9 mouse cellular contexts compared by ENCODE assay signal in genomic region chr6:88321879-88322278, GRCm38 (mm10).
DNase-seq lines count a peak whose midpoint lies in the region; ATAC-seq lines count a peak whose summit lies in the region.
"Had no signal": no experiment of that assay in that cellular context is flagged by ENCODE, and none has a peak within 500 bp of the region (broad histone marks: within the 10 kb centered on the region; RNA-seq: fewer than 3 reads in every experiment).

No protein-coding gene starts in this region.

- peak; percentile 32 to 46 for DNase-seq in heart, postnatal 10 days
- no peak for DNase-seq in heart, adult 9 months (ENCODE audit: low spot score in 2 of 2)
- DNase-seq in NIH3T3 (ENCODE audit: low read depth), result peak; percentile 80
- no peak for DNase-seq in intestine, embryonic 14.5 days (ENCODE audit: low spot score)
- peak; percentile 89 to 93 for DNase-seq in lung, adult 18-20 months
- no peak for DNase-seq in cerebellum, postnatal 25 days
- DNase-seq in right cerebral cortex, postnatal 36 days (ENCODE audit: low spot score in 2 of 2), result no peak

- H3K27me3 ChIP-seq in intestine, embryonic 14.5 days (replicated peaks; ENCODE audit: control insufficient read depth, insufficient read depth, low read length), result no peaks in the 10 kb centered on the region
- H3K27me3 ChIP-seq: hindbrain, embryonic 15.5 days had no signal

- no peak overlapping the region for H3K4me2 ChIP-seq in intestine, embryonic 14.5 days (ENCODE audit: low read length)
- H3K4me2 ChIP-seq: hindbrain, embryonic 15.5 days had no signal

- H3K4me1 ChIP-seq in intestine, embryonic 14.5 days (replicated peaks; ENCODE audit: control insufficient read depth, insufficient read depth, low read length), result no peaks in the 10 kb centered on the region
- H3K4me1 ChIP-seq: hindbrain, embryonic 15.5 days had no signal

- no peaks in the 10 kb centered on the region for H3K9me3 ChIP-seq in intestine, embryonic 14.5 days (ENCODE audit: control insufficient read depth, low read length)
- H3K9me3 ChIP-seq: hindbrain, embryonic 15.5 days had no signal

- H3K36me3 ChIP-seq in intestine, embryonic 14.5 days (ENCODE audit: control insufficient read depth, insufficient read depth, low read length), result no peaks in the 10 kb centered on the region
- H3K36me3 ChIP-seq: hindbrain, embryonic 15.5 days had no signal

- no peak overlapping the region for H3K4me3 ChIP-seq in intestine, embryonic 14.5 days (ENCODE audit: low read depth, low read length)
- H3K4me3 ChIP-seq: hindbrain, embryonic 15.5 days had no signal

- peak; percentile 81 for ATAC-seq in intestine, embryonic 14.5 days (replicated peaks; ENCODE audit: low FRiP score, low TSS enrichment, low read depth)
- no peak for ATAC-seq in inflammation-experienced regulatory T-cells, adult 6 months

- no peak overlapping the region for H3K9ac ChIP-seq in intestine, embryonic 14.5 days (ENCODE audit: low read length)
- H3K9ac ChIP-seq: hindbrain, embryonic 15.5 days had no signal

- H3K27ac ChIP-seq in intestine, embryonic 14.5 days (ENCODE audit: low read depth), result no peak overlapping the region
- H3K27ac ChIP-seq: hindbrain, embryonic 15.5 days had no signal

- WGBS in intestine, embryonic 14.5 days, result 22% methylated on average over 7 of the region's 7 CpGs

- intact Hi-C loops in heart, postnatal 10 days (cut with DNase I), result loop anchor here (5.0 kb wide), 2 partner anchors 130 to 200 kb away; partner anchors contain the start of gene Gata2

Comparison
In these comparisons a context has a peak if more than half of its experiments do, and no peak if none do; other contexts are left out.
1. DNase-seq: peak in heart, postnatal 10 days (2 of 2), NIH3T3 (single experiment) and lung, adult 18-20 months (2 of 2); none in heart, adult 9 months (0 of 2), intestine, embryonic 14.5 days (single experiment), cerebellum, postnatal 25 days (0 of 2) and right cerebral cortex, postnatal 36 days (0 of 2).